ENCODE assay signal across 10 mouse cellular contexts in genomic region chr19:17011261-17011995, GRCm38 (mm10). TPM values are rescaled to one million over a fixed set of nuclear protein-coding genes. Genes with fewer than 3 reads are reported as not detected.
DNase-seq lines count a peak whose midpoint lies in the region; ATAC-seq lines count a peak whose summit lies in the region.
"Had no signal": no experiment of that assay in that cellular context is flagged by ENCODE, and none has a peak within 500 bp of the region (broad histone marks: within the 10 kb centered on the region; RNA-seq: fewer than 3 reads in every experiment).

No protein-coding gene starts in this region.

- no peak overlapping the region for H3K4me3 ChIP-seq in forebrain, embryonic 13.5 days
- no peak overlapping the region for H3K4me3 ChIP-seq in forebrain, embryonic 11.5 days (ENCODE audit: low read depth, low read length)
- H3K4me3 ChIP-seq: hindbrain, embryonic 15.5 days had no signal

- ATAC-seq in forebrain, embryonic 13.5 days: peak; percentile 85
- no peak for ATAC-seq in forebrain, embryonic 11.5 days (replicated peaks; ENCODE audit: low FRiP score)
- no peak for ATAC-seq in inflammation-experienced regulatory T-cells, adult 6 months

- no peak for DNase-seq in forebrain, embryonic 11.5 days (ENCODE audit: low spot score)
- peak; percentile 77 for DNase-seq in 3134 (ENCODE audit: extremely low read depth, insufficient read length, low spot score)
- DNase-seq in brain, adult 2 months (ENCODE audit: low read depth, low spot score): peak; percentile 70
- peak; percentile 45 to 57 for DNase-seq in heart, adult 9 months (ENCODE audit: low spot score in 2 of 2)
- peak; percentile 23 to 46 for DNase-seq in layer of hippocampus, adult 18-20 months (ENCODE audit: low spot score in 2 of 2)
- peak; percentile 69 to 84 for DNase-seq in lung, postnatal 4 days

- H3K36me3 ChIP-seq in forebrain, embryonic 13.5 days (ENCODE audit: poor library complexity, severe bottlenecking): no peaks in the 10 kb centered on the region
- H3K36me3 ChIP-seq in forebrain, embryonic 11.5 days (ENCODE audit: control insufficient read depth, insufficient read depth, low read length): no peaks in the 10 kb centered on the region
- H3K36me3 ChIP-seq: G1E; hindbrain, embryonic 15.5 days had no signal

- H3K4me1 ChIP-seq in forebrain, embryonic 13.5 days: peaks cover 10% of the 10 kb centered on the region; the same call in 1 of the 2 replicates
- H3K4me1 ChIP-seq in forebrain, embryonic 11.5 days (replicated peaks; ENCODE audit: control insufficient read depth, insufficient read depth, low read length): no peaks in the 10 kb centered on the region; the same call in 1 of the 2 replicates
- H3K4me1 ChIP-seq: hindbrain, embryonic 15.5 days had no signal

- no peak overlapping the region for H3K9ac ChIP-seq in forebrain, embryonic 13.5 days
- H3K9ac ChIP-seq in forebrain, embryonic 11.5 days (ENCODE audit: low read length): no peak overlapping the region
- H3K9ac ChIP-seq: hindbrain, embryonic 15.5 days had no signal

- no peaks in the 10 kb centered on the region for H3K27me3 ChIP-seq in forebrain, embryonic 13.5 days
- no peaks in the 10 kb centered on the region for H3K27me3 ChIP-seq in forebrain, embryonic 11.5 days (ENCODE audit: control insufficient read depth, insufficient read depth, low read length)

- no peak overlapping the region for H3K27ac ChIP-seq in forebrain, embryonic 13.5 days
- no peak overlapping the region for H3K27ac ChIP-seq in forebrain, embryonic 11.5 days (ENCODE audit: low read depth, low read length)
- H3K27ac ChIP-seq: hindbrain, embryonic 15.5 days had no signal

- no peak overlapping the region for H3K4me2 ChIP-seq in forebrain, embryonic 13.5 days
- H3K4me2 ChIP-seq in forebrain, embryonic 11.5 days (ENCODE audit: low read depth, low read length, severe bottlenecking): no peak overlapping the region
- H3K4me2 ChIP-seq: hindbrain, embryonic 15.5 days had no signal

- H3K9me3 ChIP-seq in forebrain, embryonic 13.5 days (replicated peaks): no peaks in the 10 kb centered on the region
- H3K9me3 ChIP-seq in forebrain, embryonic 11.5 days (ENCODE audit: control insufficient read depth, low read length): no peaks in the 10 kb centered on the region
- H3K9me3 ChIP-seq: G1E; hindbrain, embryonic 15.5 days had no signal

- WGBS in forebrain, embryonic 13.5 days: 51% methylated on average over 6 of the region's 6 CpGs
- 62% methylated on average over 6 of the region's 6 CpGs for WGBS in forebrain, embryonic 11.5 days

RNA-seq across cellular contexts. Expression of gene Prune2, which starts 55.5 kb away (rescaled TPM):
- polyA plus RNA-seq in forebrain, embryonic 13.5 days (2015; fragmentation: Nextera tagmentation; extraction: Ambion mirVana): 2.0 and 2.2 TPM in 2 replicates
- polyA plus RNA-seq in forebrain, embryonic 11.5 days (2014; fragmentation: Nextera tagmentation; extraction: Ambion mirVana): 1.2 and 2.0 TPM in 2 replicates
- 10 to 100 TPM; 70.0 to 80.0 TPM for total RNA-seq in layer of hippocampus, adult 18-20 months (2021)
- under 1 TPM; 0.05 to 0.26 (median 0.26) TPM for polyA plus RNA-seq in inflammation-experienced regulatory T-cells, adult 6 months (2017; shearing (Covaris generic))
- polyA plus RNA-seq: G1E had no signal
